Mouse (Mus musculus): Measurements from ENCODE around the gene Kcnh2.

Gene Kcnh2

DNA sequence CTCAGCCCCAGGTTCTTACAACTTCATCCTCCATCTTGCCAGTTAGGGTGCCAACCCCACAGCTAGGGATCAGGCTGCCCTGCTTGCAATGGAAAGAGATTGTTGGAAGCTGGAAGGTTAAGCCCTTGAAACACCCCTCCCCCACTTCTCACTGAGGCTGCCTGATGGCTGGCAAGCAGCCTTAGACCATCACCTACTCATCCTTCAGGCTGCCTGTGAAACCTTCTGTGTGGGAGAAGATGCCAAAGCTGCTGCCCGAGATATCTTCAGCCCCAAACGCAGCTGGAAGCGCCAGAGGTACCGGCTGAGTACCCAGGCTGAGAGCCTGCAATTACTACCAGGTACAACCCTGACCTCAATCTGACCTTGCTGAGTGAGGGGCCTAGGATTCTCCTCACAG is 28.1 kb upstream of the Kcnh2 start:
- in situ Hi-C loops (cut with MboI; ENCODE audit: low sequenced_read_pairs), result no loop called here

DNA sequence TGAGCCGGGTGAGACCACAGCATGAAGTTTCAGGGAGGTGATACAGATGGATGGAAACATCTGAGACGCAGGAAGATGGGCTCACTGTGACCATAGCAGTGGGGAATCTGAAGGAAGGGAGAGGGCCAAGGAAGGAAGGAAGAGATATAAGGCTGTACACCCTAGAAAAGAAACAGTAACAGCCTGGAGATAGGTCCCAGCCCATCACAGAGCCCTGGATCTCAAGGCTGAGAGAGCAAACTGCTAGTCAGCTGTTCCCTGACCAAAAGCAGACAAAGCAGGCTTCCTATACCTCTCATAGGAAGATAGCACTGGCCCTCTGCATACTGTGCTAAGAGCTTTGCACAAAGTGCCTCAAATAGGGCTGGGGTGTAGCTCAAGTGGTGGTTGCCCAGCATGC is 27.3 kb upstream of the Kcnh2 start:
- in situ Hi-C loops (cut with MboI; ENCODE audit: low sequenced_read_pairs), result no loop called here

DNA sequence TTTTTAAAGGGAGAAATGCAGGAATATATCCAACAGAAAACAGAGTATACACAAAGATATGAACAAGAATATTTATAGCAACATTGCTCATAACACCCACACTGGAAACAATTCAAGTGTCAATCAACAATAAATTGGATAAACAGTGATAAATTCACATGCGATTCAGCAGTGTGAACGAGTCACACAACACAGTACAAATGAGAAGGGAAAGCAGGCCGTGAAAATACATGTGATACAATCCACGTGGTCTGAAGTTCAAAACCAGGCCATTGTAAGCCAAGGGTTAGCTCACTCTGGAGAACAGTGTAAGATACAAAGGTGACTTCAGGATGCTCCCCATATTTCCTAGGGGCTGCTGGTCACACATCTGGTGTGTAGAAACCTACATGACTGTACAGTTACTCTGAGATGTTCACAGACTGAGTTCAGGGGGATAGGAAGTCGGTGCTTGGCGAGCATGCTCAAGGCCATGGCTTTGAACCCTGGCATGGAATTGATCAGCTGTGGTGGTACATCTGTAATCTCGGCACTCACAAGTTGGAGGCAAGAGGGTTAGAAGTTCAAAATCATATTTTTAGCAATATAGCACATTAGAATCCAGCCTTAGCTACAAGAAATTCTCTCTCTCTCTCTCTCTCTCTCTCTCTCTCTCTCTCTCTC is 23.4 kb upstream of the Kcnh2 start:
- in situ Hi-C loops (cut with MboI; ENCODE audit: low sequenced_read_pairs), result no loop called here

- in situ Hi-C loops (cut with MboI; ENCODE audit: low sequenced_read_pairs), result no loop called here
Observed at GRCm38 (mm10) chr5:24374216-24374615, 22.8 kb upstream of the Kcnh2 start.

DNA sequence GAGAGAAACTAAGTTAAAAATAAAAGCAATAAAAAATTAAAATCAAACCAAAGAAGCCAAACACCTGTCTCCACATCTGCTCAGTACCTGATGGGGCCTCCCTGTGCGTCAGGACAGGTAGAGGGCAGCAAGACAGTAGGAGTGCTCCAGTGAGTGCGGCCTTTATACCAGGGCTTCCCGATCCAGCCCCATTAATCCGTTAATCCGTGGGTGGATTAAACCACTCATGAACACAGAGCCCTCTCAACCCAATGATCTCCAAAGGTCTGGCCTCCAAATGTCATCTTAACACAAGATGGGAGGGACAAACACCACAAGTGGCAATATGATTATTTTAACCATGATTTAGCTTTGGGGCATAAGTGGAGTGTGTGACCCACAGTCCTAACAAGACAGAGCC is 22.4 kb upstream of the Kcnh2 start:
- in situ Hi-C loops (cut with MboI; ENCODE audit: low sequenced_read_pairs), result no loop called here

DNA sequence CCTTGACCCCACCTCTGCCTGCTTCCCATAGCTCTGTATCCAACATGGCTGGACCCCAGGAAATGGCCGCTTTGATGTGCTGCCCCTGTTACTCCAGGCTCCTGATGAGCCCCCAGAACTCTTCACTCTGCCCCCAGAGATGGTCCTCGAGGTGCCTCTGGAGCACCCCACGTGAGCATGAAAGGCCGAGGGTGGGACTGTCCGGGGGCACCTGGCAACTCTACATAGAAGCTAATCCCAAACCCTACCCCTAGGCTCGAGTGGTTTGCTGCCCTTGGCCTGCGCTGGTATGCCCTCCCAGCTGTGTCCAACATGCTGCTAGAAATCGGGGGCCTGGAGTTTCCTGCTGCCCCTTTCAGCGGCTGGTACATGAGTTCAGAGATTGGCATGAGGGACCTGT is 18.4 kb upstream of the Kcnh2 start:
- in situ Hi-C loops (cut with MboI; ENCODE audit: low sequenced_read_pairs), result no loop called here

DNA sequence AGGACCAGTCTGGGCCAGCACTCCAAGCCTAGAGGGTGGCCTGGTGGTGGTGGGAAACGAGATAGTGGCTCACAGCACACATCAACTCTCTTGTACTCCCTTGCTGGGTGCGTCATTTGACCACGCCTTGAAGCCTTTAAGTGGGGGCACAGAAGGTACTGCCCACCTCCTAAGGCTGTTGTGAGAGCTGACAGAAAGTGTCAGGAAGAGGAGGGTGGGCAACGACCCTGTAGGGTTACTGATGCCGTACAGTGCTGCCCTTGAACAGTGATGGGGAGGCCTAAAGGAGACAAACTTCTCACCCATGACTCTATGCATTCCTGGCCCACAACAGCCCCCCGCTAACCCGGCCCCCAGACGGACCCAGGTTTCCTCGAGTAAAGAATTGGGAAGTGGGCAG is 15.0 kb upstream of the Kcnh2 start:
- in situ Hi-C loops (cut with MboI; ENCODE audit: low sequenced_read_pairs), result no loop called here

DNA sequence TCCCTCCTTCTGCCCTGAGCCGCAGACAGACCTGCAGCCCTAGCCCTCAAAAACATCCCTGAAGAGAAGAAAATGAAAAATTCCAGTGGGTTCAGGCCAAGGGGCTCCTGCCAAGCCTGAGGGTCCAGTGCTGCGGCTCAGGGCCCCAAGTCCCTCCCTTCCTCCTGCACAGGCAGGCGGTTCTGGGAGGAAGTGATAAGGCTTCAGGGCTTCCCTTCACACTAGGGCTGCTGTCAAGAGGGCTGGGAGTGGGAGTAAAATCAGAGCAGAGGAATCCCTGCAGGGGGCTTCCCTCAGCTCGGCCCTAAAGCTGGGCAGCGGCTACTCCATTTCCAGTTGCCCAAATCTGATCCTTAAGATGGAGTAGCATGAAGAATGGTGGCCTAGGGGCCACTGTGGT is 14.1 kb upstream of the Kcnh2 start:
- in situ Hi-C loops (cut with MboI; ENCODE audit: low sequenced_read_pairs), result no loop called here

- in situ Hi-C loops (cut with MboI; ENCODE audit: low sequenced_read_pairs), result no loop called here
Observed at GRCm38 (mm10) chr5:24364963-24365362, 13.6 kb upstream of the Kcnh2 start.

DNA sequence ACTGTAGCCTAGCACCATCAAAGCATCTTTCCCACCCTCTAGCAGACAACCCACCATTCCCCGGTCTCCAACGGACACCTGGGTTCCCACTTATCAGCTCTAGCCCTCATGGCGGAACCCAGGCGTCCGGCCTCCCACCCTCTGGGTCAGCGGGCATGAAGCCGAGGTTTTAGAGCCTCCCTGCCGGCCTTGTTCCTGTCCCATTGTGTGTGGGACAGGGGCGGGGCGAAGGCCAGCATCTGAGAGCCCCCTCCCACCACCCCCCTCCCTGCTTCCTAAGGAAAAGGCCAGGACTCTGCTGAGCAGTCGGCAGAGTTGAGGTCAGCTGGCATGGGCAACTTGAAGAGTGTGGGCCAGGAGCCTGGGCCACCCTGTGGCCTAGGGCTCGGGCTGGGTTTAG is 13.1 kb upstream of the Kcnh2 start, which contains the start of gene Nos3:
TSS of gene Nos3 (plus strand) at position 303 of the 400 bp plus-strand sequence.
- in situ Hi-C loops (cut with MboI; ENCODE audit: low sequenced_read_pairs), result no loop called here

DNA sequence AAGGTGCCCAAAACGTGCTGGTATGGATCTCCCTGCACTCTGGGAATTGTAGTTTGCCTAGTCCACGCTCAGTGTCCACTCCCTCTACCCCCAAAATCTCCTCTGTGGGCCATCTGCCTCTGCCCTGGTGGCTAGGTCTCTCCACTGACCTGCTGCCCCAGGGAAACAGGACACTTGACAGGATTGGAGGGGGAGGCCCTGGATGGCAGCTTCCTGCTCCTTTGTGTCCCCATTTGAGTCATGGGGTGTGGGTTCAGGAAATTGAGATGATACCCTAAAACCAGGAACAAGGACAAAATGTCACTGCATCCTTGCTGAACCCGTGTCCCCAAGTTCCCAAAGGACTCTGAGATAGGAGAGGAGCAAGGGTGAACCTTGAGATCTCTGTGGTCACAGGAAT is 12.7 kb upstream of the Kcnh2 start:
- in situ Hi-C loops (cut with MboI; ENCODE audit: low sequenced_read_pairs), result no loop called here

- in situ Hi-C loops (cut with MboI; ENCODE audit: low sequenced_read_pairs), result no loop called here
Observed at GRCm38 (mm10) chr5:24363467-24363866, 12.1 kb upstream of the Kcnh2 start.

GRCm38 (mm10) chr5:24360792-24361454 is 9.5 kb upstream of the Kcnh2 start:
- in situ Hi-C loops (cut with MboI; ENCODE audit: low sequenced_read_pairs), result no loop called here

- in situ Hi-C loops (cut with MboI; ENCODE audit: low sequenced_read_pairs), result no loop called here
Observed at GRCm38 (mm10) chr5:24357461-24357860, 6.1 kb upstream of the Kcnh2 start.

GRCm38 (mm10) chr5:24356764-24357163 is 5.4 kb upstream of the Kcnh2 start:
- in situ Hi-C loops (cut with MboI; ENCODE audit: low sequenced_read_pairs), result no loop called here

GRCm38 (mm10) chr5:24353327-24353726 is 1.9 kb upstream of the Kcnh2 start:
- in situ Hi-C loops (cut with MboI; ENCODE audit: low sequenced_read_pairs), result no loop called here

- in situ Hi-C loops (cut with MboI; ENCODE audit: low sequenced_read_pairs), result no loop called here
Observed at GRCm38 (mm10) chr5:24352251-24352859, 951 bp upstream of the Kcnh2 start.

GRCm38 (mm10) chr5:24351701-24352171 is 332 bp upstream of the Kcnh2 start:
- in situ Hi-C loops (cut with MboI; ENCODE audit: low sequenced_read_pairs), result no loop called here

GRCm38 (mm10) chr5:24350531-24351250 is 713 bp downstream of the Kcnh2 start:
- in situ Hi-C loops (cut with MboI; ENCODE audit: low sequenced_read_pairs), result no loop called here

- in situ Hi-C loops (cut with MboI; ENCODE audit: low sequenced_read_pairs), result no loop called here
Observed at GRCm38 (mm10) chr5:24350073-24350472, 1.3 kb downstream of the Kcnh2 start.

GRCm38 (mm10) chr5:24348546-24348945 is 2.9 kb downstream of the Kcnh2 start:
- in situ Hi-C loops (cut with MboI; ENCODE audit: low sequenced_read_pairs), result no loop called here

Data from CH12F3 (cell line).